Mouse (Mus musculus): ENCODE measurements around the gene Pdcd11. TPM values are rescaled to one million over a fixed set of nuclear protein-coding genes. Genes with fewer than 3 reads are reported as not detected.

Pdcd11 gene
- polyA plus RNA-seq, 1 experiment from 2014 or later, result 4.6 TPM

GRCm38 (mm10) chr19:47178431-47179271, 88.1 kb downstream of the Pdcd11 start, which contains the start of gene Neurl1a:
Neurl1a (plus strand) TSS chr19:47178820.
- DNase-seq (ENCODE audit: low spot score), result peak; percentile 34
- H3K4me3 ChIP-seq (ENCODE audit: low read depth, low read length), result peak within 1 kb of the TSS; percentile 59
- peak within 1 kb of the TSS; percentile 99 for H3K4me2 ChIP-seq (replicated peaks; ENCODE audit: low read depth, low read length)
- peaks cover 10% of the 10 kb centered on the region; the same call in 1 of the 2 replicates for H3K4me1 ChIP-seq (ENCODE audit: insufficient read depth, low read depth, low read length)
- no peak for TF ChIP-seq EP300 (IDR thresholded peaks at IDR 0.05)
- no peak for TF ChIP-seq CTCF (IDR thresholded peaks at IDR 0.05)
- no peaks in the 10 kb centered on the region for H3K9me3 ChIP-seq (ENCODE audit: low read length)
- H3K27ac ChIP-seq (ENCODE audit: low read length), result no peak within 1 kb of the TSS
- H3K9ac ChIP-seq (replicated peaks; ENCODE audit: low read depth), result no peak within 1 kb of the TSS
- no peaks in the 10 kb centered on the region for H3K36me3 ChIP-seq (ENCODE audit: insufficient read depth, low read length)
- peaks cover 34% of the 10 kb centered on the region for H3K27me3 ChIP-seq (replicated peaks; ENCODE audit: insufficient read depth, low read length)
- 1% methylated on average over 63 of the region's 98 CpGs for WGBS
- ATAC-seq, result peak; percentile 70

GRCm38 (mm10) chr19:47179272-47179809, 88.8 kb downstream of the Pdcd11 start:
- Histone ChIP-seq H3K9me3 (ENCODE audit: low read length) (no peaks in the 10 kb centered on the region), H3K36me3 (ENCODE audit: insufficient read depth, low read length) (no peaks in the 10 kb centered on the region), H3K4me1 (ENCODE audit: insufficient read depth, low read depth, low read length) (peaks cover 10% of the 10 kb centered on the region; the same call in 1 of the 2 replicates), H3K4me2 (replicated peaks; ENCODE audit: low read depth, low read length) (peak overlapping the region; percentile 99), H3K27ac (ENCODE audit: low read length) (no peak overlapping the region), H3K9ac (replicated peaks; ENCODE audit: low read depth) (no peak overlapping the region), H3K4me3 (ENCODE audit: low read depth, low read length) (peak overlapping the region; percentile 59), H3K27me3 (replicated peaks; ENCODE audit: insufficient read depth, low read length) (peaks cover 34% of the 10 kb centered on the region)
- DNase-seq (ENCODE audit: low spot score), result no peak
- ATAC-seq, result peak; percentile 23
- TF ChIP-seq CTCF (IDR thresholded peaks at IDR 0.05), result no peak
- TF ChIP-seq EP300 (IDR thresholded peaks at IDR 0.05), result no peak
- WGBS, result 2% methylated on average over 30 of the region's 42 CpGs

GRCm38 (mm10) chr19:47180011-47180410, 89.4 kb downstream of the Pdcd11 start:
- WGBS, result 22% methylated on average over 8 of the region's 8 CpGs
- H3K9ac ChIP-seq (replicated peaks; ENCODE audit: low read depth), result no peak overlapping the region
- DNase-seq (ENCODE audit: low spot score) (no peak), ATAC-seq (no peak)
- H3K9me3 ChIP-seq (ENCODE audit: low read length), result no peaks in the 10 kb centered on the region
- H3K4me2 ChIP-seq (replicated peaks; ENCODE audit: low read depth, low read length), result 0 out of 2 replicates have a peak overlapping the region, but pooled peaks have one; percentile 99
- H3K4me1 ChIP-seq (ENCODE audit: insufficient read depth, low read depth, low read length), result peaks cover 10% of the 10 kb centered on the region; the same call in 1 of the 2 replicates
- peak overlapping the region; percentile 59; the same call in 1 of the 2 replicates for H3K4me3 ChIP-seq (ENCODE audit: low read depth, low read length)
- no peaks in the 10 kb centered on the region for H3K36me3 ChIP-seq (ENCODE audit: insufficient read depth, low read length)
- peaks cover 34% of the 10 kb centered on the region for H3K27me3 ChIP-seq (replicated peaks; ENCODE audit: insufficient read depth, low read length)
- TF ChIP-seq EP300 (IDR thresholded peaks at IDR 0.05), result no peak
- no peak for TF ChIP-seq CTCF (IDR thresholded peaks at IDR 0.05)
- no peak overlapping the region for H3K27ac ChIP-seq (ENCODE audit: low read length)

Other genes with a start within 250 kb of the Pdcd11 start
- 0.04 and 0.08 TPM in 2 replicates for gene Ina, start 76.1 kb upstream of the Pdcd11 start, polyA plus RNA-seq (2015; fragmentation: Nextera tagmentation; extraction: Ambion mirVana)
- gene Nt5c2, start 75.6 kb upstream of the Pdcd11 start, polyA plus RNA-seq (2015; fragmentation: Nextera tagmentation; extraction: Ambion mirVana), result 45.3 and 45.5 TPM in 2 replicates
- 6.8 and 7.5 TPM in 2 replicates for gene Pcgf6, start 39.9 kb upstream of the Pdcd11 start, polyA plus RNA-seq (2015; fragmentation: Nextera tagmentation; extraction: Ambion mirVana)
- gene Taf5, start 23.0 kb upstream of the Pdcd11 start, polyA plus RNA-seq (2015; fragmentation: Nextera tagmentation; extraction: Ambion mirVana), result 2.1 and 2.3 TPM in 2 replicates
- 1,028 and 1,084 TPM in 2 replicates for gene Usmg5, start 121 bp upstream of the Pdcd11 start, polyA plus RNA-seq (2015; fragmentation: Nextera tagmentation; extraction: Ambion mirVana)
- gene Calhm2, start 47.5 kb downstream of the Pdcd11 start, polyA plus RNA-seq (2015; fragmentation: Nextera tagmentation; extraction: Ambion mirVana), result 7.6 and 8.1 TPM in 2 replicates
- not detected in 2 replicates for gene Calhm1, start 53.5 kb downstream of the Pdcd11 start, polyA plus RNA-seq (2015; fragmentation: Nextera tagmentation; extraction: Ambion mirVana)
- not detected in 2 replicates for gene Calhm3, start 67.0 kb downstream of the Pdcd11 start, polyA plus RNA-seq (2015; fragmentation: Nextera tagmentation; extraction: Ambion mirVana)
- 1.5 and 2.2 TPM in 2 replicates for gene Neurl1a, start 88.1 kb downstream of the Pdcd11 start, polyA plus RNA-seq (2015; fragmentation: Nextera tagmentation; extraction: Ambion mirVana)

Data from lung, postnatal 0 days (tissue).